Comparison of ENCODE assay signal across 8 mouse cellular contexts in genomic region chr8:71486136-71486529, GRCm38 (mm10). TPM values are rescaled to one million over a fixed set of nuclear protein-coding genes. Genes with fewer than 3 reads are reported as not detected.
DNase-seq lines count a peak whose midpoint lies in the region; ATAC-seq and TF ChIP-seq lines count a peak whose summit lies in the region.

No protein-coding gene starts in this region.

- WGBS in liver, embryonic 11.5 days: 26% methylated on average over 7 of the region's 7 CpGs
- WGBS in embryonic facial prominence, embryonic 14.5 days: 12% methylated on average over 7 of the region's 7 CpGs
- WGBS in intestine, postnatal 0 days: 9% methylated on average over 7 of the region's 7 CpGs
- 27% methylated on average over 7 of the region's 7 CpGs for WGBS in neural tube, embryonic 12.5 days

- H3K9ac ChIP-seq in liver, embryonic 11.5 days (ENCODE audit: low read depth, low read length): no peak overlapping the region
- H3K9ac ChIP-seq in embryonic facial prominence, embryonic 14.5 days (ENCODE audit: low read depth, low read length): peak overlapping the region; percentile 91
- no peak overlapping the region; the same call in 1 of the 2 replicates for H3K9ac ChIP-seq in intestine, postnatal 0 days (ENCODE audit: low read depth, low read length)
- peak overlapping the region; percentile 29; the same call in 1 of the 2 replicates for H3K9ac ChIP-seq in neural tube, embryonic 12.5 days

- DNase-seq in liver, embryonic 11.5 days (ENCODE audit: low spot score): no peak
- no peak for DNase-seq in liver
- DNase-seq in embryonic facial prominence, embryonic 14.5 days (ENCODE audit: low spot score): no peak
- DNase-seq in cerebellum, postnatal 10 days: no peak
- DNase-seq in urinary bladder, postnatal 14 days (ENCODE audit: low spot score): no peak

- no peak for ATAC-seq in liver, embryonic 11.5 days (replicated peaks; ENCODE audit: low FRiP score)
- no peak for ATAC-seq in embryonic facial prominence, embryonic 14.5 days (ENCODE audit: low read depth)
- ATAC-seq in intestine, postnatal 0 days: no peak
- no peak for ATAC-seq in neural tube, embryonic 12.5 days (ENCODE audit: low FRiP score, low read depth)
- ATAC-seq in erythroid progenitor cell, adult 5-6 weeks (replicated peaks; ENCODE audit: low FRiP score, poor library complexity, severe bottlenecking): no peak

- no peak for TF ChIP-seq CTCF in intestine, postnatal 0 days (IDR thresholded peaks at IDR 0.05; ENCODE audit: low read depth)

- H3K27ac ChIP-seq in liver, embryonic 11.5 days (ENCODE audit: low read depth, low read length): no peak overlapping the region
- H3K27ac ChIP-seq in embryonic facial prominence, embryonic 14.5 days (replicated peaks; ENCODE audit: low read depth, low read length): peak overlapping the region; percentile 69; the same call in 1 of the 2 replicates
- H3K27ac ChIP-seq in intestine, postnatal 0 days (ENCODE audit: low read depth, low read length): no peak overlapping the region
- H3K27ac ChIP-seq in neural tube, embryonic 12.5 days: no peak overlapping the region

- peaks cover 11% of the 10 kb centered on the region for H3K4me1 ChIP-seq in liver, embryonic 11.5 days (replicated peaks; ENCODE audit: control insufficient read depth, insufficient read depth, low read length)
- H3K4me1 ChIP-seq in embryonic facial prominence, embryonic 14.5 days (ENCODE audit: control insufficient read depth, insufficient read depth, low read length): peaks cover 16% of the 10 kb centered on the region
- H3K4me1 ChIP-seq in intestine, postnatal 0 days (replicated peaks; ENCODE audit: control insufficient read depth, insufficient read depth, low read length): peaks cover 9% of the 10 kb centered on the region
- peaks cover 37% of the 10 kb centered on the region for H3K4me1 ChIP-seq in neural tube, embryonic 12.5 days

- peaks cover 10% of the 10 kb centered on the region; the same call in 1 of the 2 replicates for H3K36me3 ChIP-seq in liver, embryonic 11.5 days (ENCODE audit: control insufficient read depth, insufficient read depth, low read length)
- peaks cover 28% of the 10 kb centered on the region for H3K36me3 ChIP-seq in embryonic facial prominence, embryonic 14.5 days (ENCODE audit: control insufficient read depth, insufficient read depth, low read length)
- peaks cover 3% of the 10 kb centered on the region; the same call in 1 of the 2 replicates for H3K36me3 ChIP-seq in intestine, postnatal 0 days (ENCODE audit: control insufficient read depth, insufficient read depth)
- peaks cover 37% of the 10 kb centered on the region for H3K36me3 ChIP-seq in neural tube, embryonic 12.5 days

- H3K9me3 ChIP-seq in liver, embryonic 11.5 days (ENCODE audit: control insufficient read depth, low read length): no peaks in the 10 kb centered on the region
- no peaks in the 10 kb centered on the region for H3K9me3 ChIP-seq in embryonic facial prominence, embryonic 14.5 days (ENCODE audit: control insufficient read depth, low read length)
- no peaks in the 10 kb centered on the region for H3K9me3 ChIP-seq in intestine, postnatal 0 days (ENCODE audit: control insufficient read depth)
- H3K9me3 ChIP-seq in neural tube, embryonic 12.5 days: no peaks in the 10 kb centered on the region

- no peak overlapping the region; the same call in 1 of the 2 replicates for H3K4me3 ChIP-seq in liver, embryonic 11.5 days (ENCODE audit: low read depth, low read length)
- peak overlapping the region; percentile 80 for H3K4me3 ChIP-seq in embryonic facial prominence, embryonic 14.5 days (ENCODE audit: low read depth, low read length)
- peak overlapping the region; percentile 68 for H3K4me3 ChIP-seq in intestine, postnatal 0 days (ENCODE audit: low read depth, low read length)
- peak overlapping the region; percentile 87 for H3K4me3 ChIP-seq in neural tube, embryonic 12.5 days

- peaks cover 10% of the 10 kb centered on the region for H3K27me3 ChIP-seq in liver, embryonic 11.5 days (replicated peaks; ENCODE audit: control insufficient read depth, insufficient read depth, low read length)
- H3K27me3 ChIP-seq in embryonic facial prominence, embryonic 14.5 days (replicated peaks; ENCODE audit: control insufficient read depth, insufficient read depth, low read length): no peaks in the 10 kb centered on the region
- H3K27me3 ChIP-seq in intestine, postnatal 0 days (replicated peaks; ENCODE audit: control insufficient read depth, insufficient read depth, low read length): no peaks in the 10 kb centered on the region
- no peaks in the 10 kb centered on the region for H3K27me3 ChIP-seq in neural tube, embryonic 12.5 days (replicated peaks)

- peak overlapping the region; percentile 88 for H3K4me2 ChIP-seq in liver, embryonic 11.5 days
- H3K4me2 ChIP-seq in embryonic facial prominence, embryonic 14.5 days (ENCODE audit: low read depth, low read length): peak overlapping the region; percentile 89
- peak overlapping the region; percentile 93 for H3K4me2 ChIP-seq in intestine, postnatal 0 days (replicated peaks; ENCODE audit: low read depth)
- H3K4me2 ChIP-seq in neural tube, embryonic 12.5 days (replicated peaks): peak overlapping the region; percentile 76

RNA-seq across cellular contexts. Expression of gene Ano8, which starts 0.4 kb away (rescaled TPM):
- 0.60 and 0.96 TPM in 2 replicates for polyA plus RNA-seq in liver, embryonic 11.5 days (2014; fragmentation: Nextera tagmentation; extraction: Ambion mirVana)
- polyA plus RNA-seq in embryonic facial prominence, embryonic 14.5 days (2014; fragmentation: Nextera tagmentation; extraction: Ambion mirVana): 2.0 and 2.1 TPM in 2 replicates
- 0.54 and 0.74 TPM in 2 replicates for polyA plus RNA-seq in intestine, postnatal 0 days (2015; fragmentation: Nextera tagmentation; extraction: Ambion mirVana)
- polyA plus RNA-seq in neural tube, embryonic 12.5 days (2016; fragmentation: Nextera tagmentation; extraction: Ambion mirVana): 19.7 and 23.7 TPM in 2 replicates
- total RNA-seq in erythroid progenitor cell, adult 5-6 weeks (2015; ENCODE audit: low replicate concordance): not detected in 2 replicates
- total RNA-seq in erythroid progenitor cell, adult 5-6 weeks (2017; ENCODE audit: low replicate concordance): 0.13 TPM in 1 of 2 replicates, not detected in the other

RNA-seq across cellular contexts. Expression of gene Gtpbp3, which starts 1.8 kb away (rescaled TPM):
- 9.5 and 10.4 TPM in 2 replicates for polyA plus RNA-seq in liver, embryonic 11.5 days (2014; fragmentation: Nextera tagmentation; extraction: Ambion mirVana)
- 5.3 and 6.8 TPM in 2 replicates for polyA plus RNA-seq in embryonic facial prominence, embryonic 14.5 days (2014; fragmentation: Nextera tagmentation; extraction: Ambion mirVana)
- polyA plus RNA-seq in intestine, postnatal 0 days (2015; fragmentation: Nextera tagmentation; extraction: Ambion mirVana): 6.3 and 6.6 TPM in 2 replicates
- polyA plus RNA-seq in neural tube, embryonic 12.5 days (2016; fragmentation: Nextera tagmentation; extraction: Ambion mirVana): 13.6 and 16.3 TPM in 2 replicates
- total RNA-seq in erythroid progenitor cell, adult 5-6 weeks (2015; ENCODE audit: low replicate concordance): 2.1 and 4.0 TPM in 2 replicates
- total RNA-seq in erythroid progenitor cell, adult 5-6 weeks (2017; ENCODE audit: low replicate concordance): 0.83 and 4.0 TPM in 2 replicates

RNA-seq across cellular contexts. Expression of gene Dda1, which starts 17.1 kb away (rescaled TPM):
- polyA plus RNA-seq in liver, embryonic 11.5 days (2014; fragmentation: Nextera tagmentation; extraction: Ambion mirVana): 94.1 and 98.2 TPM in 2 replicates
- polyA plus RNA-seq in embryonic facial prominence, embryonic 14.5 days (2014; fragmentation: Nextera tagmentation; extraction: Ambion mirVana): 100 and 105 TPM in 2 replicates
- 82.8 and 91.7 TPM in 2 replicates for polyA plus RNA-seq in intestine, postnatal 0 days (2015; fragmentation: Nextera tagmentation; extraction: Ambion mirVana)
- polyA plus RNA-seq in neural tube, embryonic 12.5 days (2016; fragmentation: Nextera tagmentation; extraction: Ambion mirVana): 189 and 194 TPM in 2 replicates
- total RNA-seq in erythroid progenitor cell, adult 5-6 weeks (2015; ENCODE audit: low replicate concordance): 23.9 and 35.7 TPM in 2 replicates
- 17.8 and 18.1 TPM in 2 replicates for total RNA-seq in erythroid progenitor cell, adult 5-6 weeks (2017; ENCODE audit: low replicate concordance)

RNA-seq across cellular contexts. Expression of gene Mrpl34, which starts 21.4 kb away (rescaled TPM):
- 215 and 229 TPM in 2 replicates for polyA plus RNA-seq in liver, embryonic 11.5 days (2014; fragmentation: Nextera tagmentation; extraction: Ambion mirVana)
- polyA plus RNA-seq in embryonic facial prominence, embryonic 14.5 days (2014; fragmentation: Nextera tagmentation; extraction: Ambion mirVana): 115 and 123 TPM in 2 replicates
- 187 and 190 TPM in 2 replicates for polyA plus RNA-seq in intestine, postnatal 0 days (2015; fragmentation: Nextera tagmentation; extraction: Ambion mirVana)
- 234 and 246 TPM in 2 replicates for polyA plus RNA-seq in neural tube, embryonic 12.5 days (2016; fragmentation: Nextera tagmentation; extraction: Ambion mirVana)
- total RNA-seq in erythroid progenitor cell, adult 5-6 weeks (2015; ENCODE audit: low replicate concordance): 23.1 and 38.2 TPM in 2 replicates
- total RNA-seq in erythroid progenitor cell, adult 5-6 weeks (2017; ENCODE audit: low replicate concordance): 14.1 and 17.5 TPM in 2 replicates

RNA-seq across cellular contexts. Expression of gene Abhd8, which starts 22.7 kb away (rescaled TPM):
- 20.6 and 21.4 TPM in 2 replicates for polyA plus RNA-seq in liver, embryonic 11.5 days (2014; fragmentation: Nextera tagmentation; extraction: Ambion mirVana)
- polyA plus RNA-seq in embryonic facial prominence, embryonic 14.5 days (2014; fragmentation: Nextera tagmentation; extraction: Ambion mirVana): 47.9 and 49.4 TPM in 2 replicates
- polyA plus RNA-seq in intestine, postnatal 0 days (2015; fragmentation: Nextera tagmentation; extraction: Ambion mirVana): 15.2 and 15.9 TPM in 2 replicates
- polyA plus RNA-seq in neural tube, embryonic 12.5 days (2016; fragmentation: Nextera tagmentation; extraction: Ambion mirVana): 121 and 128 TPM in 2 replicates
- total RNA-seq in erythroid progenitor cell, adult 5-6 weeks (2015; ENCODE audit: low replicate concordance): 1.3 and 1.4 TPM in 2 replicates
- 3.0 and 4.5 TPM in 2 replicates for total RNA-seq in erythroid progenitor cell, adult 5-6 weeks (2017; ENCODE audit: low replicate concordance)

Comparison
In these comparisons a context has a peak if more than half of its experiments do, and no peak if none do; other contexts are left out.
1. H3K9ac ChIP-seq: peak in embryonic facial prominence, embryonic 14.5 days (single experiment) and neural tube, embryonic 12.5 days (single experiment); none in liver, embryonic 11.5 days (single experiment) and intestine, postnatal 0 days (single experiment).
2. Peak in every context shown above with its lines, with median percentiles within 50 percentile points of each other: H3K4me2 ChIP-seq.